Mouse (Mus musculus) heart, postnatal 36 days (tissue): ENCODE results near the gene Cyfip2. TPM values are rescaled to one million over a fixed set of nuclear protein-coding genes. Genes with fewer than 3 reads are reported as not detected.
A peak's percentile ranks its signal among the peaks of the same experiment; 100 is the strongest.

ENCODE experiments used
- DNase-seq, 2 experiments: peaks; one replicate each; pipeline ENCODE4 v3.0.0; 2021 to 2022
- intact Hi-C: fragments of 180-260 bp; cut with DNase I; formaldehyde crosslinking; loops from one replicate; pipeline ENCODE4 v1.15.1; 2025
- total RNA-seq, 2 experiments: library from RNA; stranded (reverse); gene quantifications; 2 replicates each; pipeline ENCODE4 v1.2.3; 2021

The Cyfip2 gene
- total RNA-seq, 2 experiments from 2014 or later: 61.9 to 65.1 TPM

- intact Hi-C loops: no loop called here
Observed at GRCm38 (mm10) chr11:46278709-46279108, 34.0 kb downstream of the Cyfip2 start.

GRCm38 (mm10) chr11:46278140-46278539, 34.5 kb downstream of the Cyfip2 start:
- intact Hi-C loops: no loop called here

More at GRCm38 (mm10) chr11:46278709-46279108, 34.0 kb downstream of the Cyfip2 start:
- DNase-seq: no peak

DNA sequence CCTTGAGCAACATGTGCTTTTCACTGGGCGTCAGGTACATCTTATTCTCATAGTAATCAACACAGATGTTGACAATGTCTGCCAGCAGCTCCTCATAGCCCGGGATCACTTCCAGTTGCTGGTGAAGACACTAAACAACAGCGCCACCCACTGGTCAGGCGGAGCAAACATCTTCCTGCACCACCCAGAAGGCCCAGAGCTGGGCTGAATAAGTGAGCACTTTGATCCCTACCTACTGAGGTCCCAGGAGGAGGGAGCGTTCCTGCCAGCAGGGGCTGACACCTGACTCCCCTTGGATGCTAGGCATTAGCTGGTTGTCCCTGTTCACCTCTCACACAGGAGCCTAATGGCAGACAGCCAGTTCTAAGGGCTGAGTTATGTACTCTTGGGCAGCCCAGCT, 35.9 kb downstream of the Cyfip2 start:
- peak; percentile 20 to 35 for DNase-seq
- intact Hi-C loops: no loop called here

More at GRCm38 (mm10) chr11:46278140-46278539, 34.5 kb downstream of the Cyfip2 start:
- no peak for DNase-seq

DNA sequence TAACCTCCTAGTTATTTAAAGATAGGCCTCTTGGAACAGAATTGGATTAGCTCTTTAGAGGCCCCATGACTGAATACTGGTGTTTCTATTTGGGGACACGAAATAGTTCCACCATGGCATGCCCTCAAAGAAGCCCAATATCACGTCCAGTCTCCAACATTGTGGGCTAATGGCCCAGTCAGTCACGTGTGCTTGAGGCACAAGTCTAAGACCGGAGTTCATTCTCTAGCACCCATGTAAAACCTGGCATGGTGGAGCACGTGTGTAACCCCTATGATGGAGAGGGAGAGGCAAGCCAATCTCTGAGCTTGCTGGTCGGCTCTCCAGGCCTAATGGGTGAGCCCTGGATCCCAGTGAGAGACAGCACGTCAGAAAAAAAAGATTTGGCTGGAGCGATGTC, 36.5 kb downstream of the Cyfip2 start:
- DNase-seq: no peak
- intact Hi-C loops: no loop called here

DNA sequence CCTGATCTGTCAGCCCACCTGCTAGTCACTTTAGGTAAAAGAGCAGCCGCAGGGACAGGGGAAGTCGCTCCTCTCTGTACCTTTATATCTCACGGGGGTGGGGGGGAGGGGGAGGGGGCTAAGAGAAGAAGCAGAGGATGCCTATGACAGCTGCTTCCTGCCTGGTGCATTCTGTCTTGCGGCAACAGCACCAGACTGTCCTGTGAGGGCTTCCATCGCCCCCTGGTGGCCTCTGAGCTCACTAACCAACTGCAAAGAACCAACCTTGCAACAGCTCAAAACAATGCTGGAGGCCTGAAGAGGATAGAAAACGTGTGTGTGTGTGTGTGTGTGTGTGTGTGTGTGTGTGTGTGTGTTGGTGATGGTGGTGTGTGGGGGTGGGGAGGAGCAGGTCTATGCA, 37.4 kb downstream of the Cyfip2 start:
- DNase-seq: peak; percentile 65 to 76
- intact Hi-C loops: no loop called here

DNA sequence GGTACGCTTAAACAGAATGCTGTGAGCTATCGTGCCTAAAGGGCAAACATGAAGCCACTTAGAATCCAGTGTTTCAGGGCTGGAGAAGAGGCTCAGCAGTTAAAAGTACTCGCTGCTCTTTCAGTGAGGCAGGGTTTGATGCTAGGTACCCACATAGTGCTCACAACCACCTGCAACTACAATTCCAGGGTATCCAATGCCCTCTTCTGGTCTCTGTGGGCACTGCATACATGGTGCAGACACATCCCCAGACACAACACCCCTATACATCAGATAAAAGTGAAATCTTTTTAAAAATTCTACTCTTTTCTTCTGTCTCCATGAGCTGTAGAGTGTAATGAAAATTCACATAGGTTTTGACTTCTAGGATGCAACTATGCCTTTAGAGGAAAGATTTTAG, 38.7 kb downstream of the Cyfip2 start:
- no peak for DNase-seq
- intact Hi-C loops: no loop called here

- intact Hi-C loops: no loop called here
- no peak for DNase-seq
Observed at GRCm38 (mm10) chr11:46272058-46272681, 40.5 kb downstream of the Cyfip2 start.

- intact Hi-C loops: loop anchor here (1.0 kb wide), 1 partner anchor 161 kb away; no protein-coding TSS in a partner anchor
- no peak for DNase-seq
Observed at GRCm38 (mm10) chr11:46269893-46270292, 42.8 kb downstream of the Cyfip2 start.

GRCm38 (mm10) chr11:46269391-46269790, 43.3 kb downstream of the Cyfip2 start:
- no peak for DNase-seq
- intact Hi-C loops: loop anchor here (1.0 kb wide), 1 partner anchor 162 kb away; no protein-coding TSS in a partner anchor

- peak; percentile 51 to 65 for DNase-seq
- intact Hi-C loops: loop anchor here (1.0 kb wide), 1 partner anchor 162 kb away; no protein-coding TSS in a partner anchor
Observed at GRCm38 (mm10) chr11:46268991-46269390, 43.7 kb downstream of the Cyfip2 start.

- intact Hi-C loops: no loop called here
- no peak for DNase-seq
Observed at GRCm38 (mm10) chr11:46265031-46265786, 47.5 kb downstream of the Cyfip2 start.

DNA sequence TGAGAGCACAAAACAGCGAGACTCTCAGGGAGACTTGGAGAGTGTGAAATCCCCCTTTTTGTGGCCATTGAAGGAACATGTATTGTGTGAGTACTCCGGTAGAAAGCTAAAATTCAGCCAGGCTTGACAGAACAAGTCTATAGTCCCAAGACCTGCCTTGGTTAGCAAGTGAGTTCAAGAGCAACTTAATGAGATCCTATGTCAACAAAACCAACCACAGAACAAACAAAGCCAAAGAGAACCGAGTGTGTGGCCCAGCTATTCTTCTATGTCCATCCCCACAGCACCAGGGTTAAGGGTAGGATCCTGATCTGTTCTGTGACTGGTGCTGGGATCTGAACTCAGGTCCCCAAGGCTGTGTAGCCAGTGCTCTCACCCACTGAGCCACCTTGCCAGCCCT, 48.1 kb downstream of the Cyfip2 start:
- DNase-seq: no peak
- intact Hi-C loops: no loop called here

DNA sequence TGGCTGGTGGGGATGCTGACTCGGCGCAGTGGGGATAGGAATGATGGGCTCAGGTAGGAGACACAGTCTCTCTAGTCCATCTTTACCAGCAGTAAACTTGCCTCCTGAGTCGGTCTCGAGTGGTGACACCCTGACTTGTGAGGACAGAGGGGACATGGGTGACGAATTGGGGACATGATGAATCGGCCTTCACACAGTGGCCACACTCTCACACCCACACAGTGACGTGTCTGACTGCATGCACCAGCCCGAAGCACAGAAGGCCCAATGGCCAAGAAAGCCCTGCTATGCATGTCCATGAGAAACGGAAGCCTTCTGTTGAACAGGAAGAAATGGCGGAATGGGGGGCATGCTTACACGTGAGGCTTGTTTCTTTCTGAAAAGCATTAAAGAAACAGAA, 49.4 kb downstream of the Cyfip2 start:
- intact Hi-C loops: no loop called here

GRCm38 (mm10) chr11:46262854-46263253, 49.8 kb downstream of the Cyfip2 start:
- intact Hi-C loops: no loop called here
- DNase-seq: no peak

More for the DNA sequence above, 49.4 kb downstream of the Cyfip2 start:
- DNase-seq: no peak

DNA sequence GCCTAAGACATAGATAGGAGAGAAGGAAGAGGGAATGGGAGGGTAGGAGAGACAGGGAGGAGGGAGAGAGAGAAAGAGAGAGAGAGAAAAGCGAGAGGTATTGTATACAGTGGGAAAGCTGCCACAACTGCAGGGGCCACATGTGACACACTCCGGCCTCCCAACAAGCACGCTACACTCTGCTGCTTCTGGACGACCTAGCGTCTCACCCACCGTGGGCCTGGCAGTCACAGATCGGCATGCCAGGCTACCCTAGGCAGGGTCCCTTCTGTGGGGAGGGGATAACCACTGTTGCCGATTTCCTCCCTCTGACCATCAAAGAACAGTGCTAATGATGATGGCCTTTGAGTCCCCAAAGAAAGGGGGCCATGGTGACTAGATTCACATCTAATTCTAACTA, 53.9 kb downstream of the Cyfip2 start:
- no peak for DNase-seq
- intact Hi-C loops: no loop called here

- intact Hi-C loops: no loop called here
- no peak for DNase-seq
Observed at GRCm38 (mm10) chr11:46258207-46258606, 54.5 kb downstream of the Cyfip2 start.

DNA sequence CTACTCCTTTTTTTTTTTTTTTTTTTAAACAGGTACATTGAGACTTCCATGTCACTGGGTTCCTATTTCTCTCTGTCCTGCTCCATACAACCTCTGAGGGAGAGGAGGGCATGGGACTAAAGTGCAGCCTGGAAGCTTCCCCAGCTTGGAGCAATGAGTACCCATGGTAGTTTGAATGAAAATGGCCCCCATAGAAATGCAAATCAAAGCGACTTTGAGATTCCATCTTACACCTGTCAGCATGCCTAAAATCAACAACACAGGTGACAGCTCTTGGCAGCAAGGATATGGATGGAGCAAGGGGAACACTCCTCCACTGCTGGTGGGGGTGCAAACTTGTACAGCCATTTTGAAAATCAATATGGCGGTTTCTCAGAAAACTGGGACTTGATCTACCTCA, 57.4 kb downstream of the Cyfip2 start:
- no peak for DNase-seq
- intact Hi-C loops: no loop called here

- intact Hi-C loops: no loop called here
- DNase-seq: peak; percentile 56 to 70
Observed at GRCm38 (mm10) chr11:46251994-46252393, 60.7 kb downstream of the Cyfip2 start.

DNA sequence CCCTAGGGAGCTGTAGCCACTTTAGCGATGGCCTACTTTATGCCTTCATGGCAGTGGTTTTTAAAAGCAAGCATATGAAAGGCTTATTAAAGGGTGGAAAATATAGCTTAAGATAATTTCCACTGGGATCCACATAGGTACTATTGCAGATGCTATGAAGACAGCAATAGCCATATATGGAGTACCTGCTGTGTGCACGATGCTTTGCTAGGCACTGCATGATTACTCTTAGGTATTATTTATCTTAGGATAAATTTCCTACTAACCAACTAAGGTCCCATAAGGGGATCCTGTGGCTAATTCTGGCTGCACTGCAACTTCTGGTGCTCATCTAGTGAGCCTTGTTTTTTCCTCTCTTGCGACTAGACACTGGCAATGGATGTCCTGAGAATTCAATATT, 64.3 kb downstream of the Cyfip2 start:
- intact Hi-C loops: no loop called here
- DNase-seq: no peak

- intact Hi-C loops: no loop called here
- no peak for DNase-seq
Observed at GRCm38 (mm10) chr11:46246393-46246792, 66.3 kb downstream of the Cyfip2 start.

- DNase-seq: no peak
- intact Hi-C loops: no loop called here
Observed at GRCm38 (mm10) chr11:46245926-46246325, 66.7 kb downstream of the Cyfip2 start.
